Mouse (Mus musculus) embryonic facial prominence, embryonic 12.5 days (tissue): ENCODE measurements around the gene St3gal4. TPM values are rescaled to one million over a fixed set of nuclear protein-coding genes. Genes with fewer than 3 reads are reported as not detected.

Experiments
- ATAC-seq: fragments of 200-750 bp; cut with Nextera tagmentation; 2 replicates; pipeline ENCODE4 v1.8.0; 2017; ENCODE audit not compliant: insufficient number of reproducible peaks, insufficient read depth, low FRiP score, low TSS enrichment
- H3K27ac ChIP-seq: fragments of 300-500 bp; sonication (generic); 2 replicates; pipeline ENCODE4 v1.5.1; 2016; ENCODE audit warnings: mild to moderate bottlenecking
- H3K27me3 ChIP-seq: fragments of 300-500 bp; sonication (generic); 2 replicates; pipeline ENCODE4 v1.6.1; 2016; ENCODE audit warnings: mild to moderate bottlenecking, moderate library complexity
- H3K36me3 ChIP-seq: fragments of 300-500 bp; sonication (generic); 2 replicates; pipeline ENCODE4 v1.6.1; 2016; ENCODE audit warnings: mild to moderate bottlenecking
- H3K4me1 ChIP-seq: fragments of 300-500 bp; sonication (generic); 2 replicates; pipeline ENCODE4 v1.6.1; 2016
- H3K4me2 ChIP-seq: fragments of 300-500 bp; sonication (generic); replicated peaks from 2 replicates; pipeline ENCODE4 v1.6.1; 2016; ENCODE audit warnings: mild to moderate bottlenecking, moderate library complexity
- H3K4me3 ChIP-seq: fragments of 300-500 bp; sonication (generic); 2 replicates; pipeline ENCODE4 v1.5.1; 2016; ENCODE audit warnings: mild to moderate bottlenecking
- H3K9ac ChIP-seq: fragments of 300-500 bp; sonication (generic); 2 replicates; pipeline ENCODE4 v1.6.1; 2016; ENCODE audit warnings: mild to moderate bottlenecking, moderate library complexity
- H3K9me3 ChIP-seq: fragments of 300-500 bp; sonication (generic); 2 replicates; pipeline ENCODE4 v1.6.1; 2016; ENCODE audit warnings: mild to moderate bottlenecking, moderate library complexity
- WGBS: fragments of 180-500 bp; shearing (Covaris S2); methylation state at CpG from one replicate; pipeline ENCODE4 v1.1.7; 2016; 5-methylcytosine and 5-hydroxymethylcytosine counted together
- polyA plus RNA-seq: library from polyadenylated mRNA; unstranded; fragments of >200 nt; fragmentation: Nextera tagmentation; extraction: Ambion mirVana; gene quantifications from 2 replicates; pipeline ENCODE4 v1.2.1, GENCODE M21; 2016

The St3gal4 gene
- polyA plus RNA-seq, 1 experiment from 2014 or later, result 32.4 TPM

GRCm38 (mm10) chr9:35019372-35019771 lies 99.7 kb downstream of the St3gal4 start:
- Histone ChIP-seq H3K36me3 (no peaks in the 10 kb centered on the region), H3K9me3 (no peaks in the 10 kb centered on the region), H3K4me2 (no peak overlapping the region), H3K4me1 (peaks cover 10% of the 10 kb centered on the region), H3K4me3 (no peak overlapping the region), H3K9ac (no peak overlapping the region), H3K27me3 (0 out of 2 replicates have a peak, but pooled peaks cover 4% of the 10 kb centered on the region), H3K27ac (no peak overlapping the region)
- whole genome bisulfite sequencing, result 14% methylated on average over 3 of the region's 3 CpGs
- no peak for ATAC-seq

GRCm38 (mm10) chr9:35018056-35018455 lies 101.0 kb downstream of the St3gal4 start:
- no peak for ATAC-seq
- Histone ChIP-seq H3K4me3 (no peak overlapping the region), H3K27me3 (0 out of 2 replicates have a peak, but pooled peaks cover 4% of the 10 kb centered on the region), H3K4me1 (peaks cover 9% of the 10 kb centered on the region), H3K4me2 (peak overlapping the region; percentile 29; the same call in 1 of the 2 replicates), H3K27ac (no peak overlapping the region), H3K36me3 (no peaks in the 10 kb centered on the region), H3K9me3 (no peaks in the 10 kb centered on the region), H3K9ac (no peak overlapping the region)
- WGBS, result 55% methylated on average over 5 of the region's 5 CpGs

- WGBS, result 37% methylated on average over 13 of the region's 13 CpGs
- Histone ChIP-seq H3K9ac (no peak overlapping the region; the same call in 1 of the 2 replicates), H3K4me1 (peaks cover 9% of the 10 kb centered on the region), H3K27me3 (0 out of 2 replicates have a peak, but pooled peaks cover 4% of the 10 kb centered on the region), H3K36me3 (no peaks in the 10 kb centered on the region), H3K27ac (no peak overlapping the region), H3K4me3 (no peak overlapping the region), H3K9me3 (no peaks in the 10 kb centered on the region), H3K4me2 (peak overlapping the region; percentile 29)
- no peak for ATAC-seq
Measured at GRCm38 (mm10) chr9:35017563-35017962, 101.5 kb downstream of the St3gal4 start.

- WGBS, result 50% methylated on average over 4 of the region's 4 CpGs
- ATAC-seq, result no peak
- no peak overlapping the region for H3K4me3 ChIP-seq
- H3K9ac ChIP-seq, result no peak overlapping the region
- H3K36me3 ChIP-seq, result no peaks in the 10 kb centered on the region
- H3K27me3 ChIP-seq, result 0 out of 2 replicates have a peak, but pooled peaks cover 4% of the 10 kb centered on the region
- no peaks in the 10 kb centered on the region for H3K9me3 ChIP-seq
- H3K4me1 ChIP-seq, result peaks cover 9% of the 10 kb centered on the region
- H3K4me2 ChIP-seq, result no peak overlapping the region
- no peak overlapping the region for H3K27ac ChIP-seq
Measured at GRCm38 (mm10) chr9:35016762-35017161, 102.3 kb downstream of the St3gal4 start.

- Histone ChIP-seq H3K27me3 (no peaks in the 10 kb centered on the region), H3K27ac (no peak overlapping the region), H3K4me1 (peaks cover 8% of the 10 kb centered on the region; the same call in 1 of the 2 replicates), H3K4me2 (no peak overlapping the region), H3K9me3 (no peaks in the 10 kb centered on the region), H3K4me3 (no peak overlapping the region), H3K9ac (no peak overlapping the region), H3K36me3 (no peaks in the 10 kb centered on the region)
- ATAC-seq, result no peak
- 73% methylated on average over 14 of the region's 14 CpGs for WGBS
Measured at GRCm38 (mm10) chr9:35007697-35008341, 111.2 kb downstream of the St3gal4 start.

- no peaks in the 10 kb centered on the region for H3K27me3 ChIP-seq
- WGBS, result 75% methylated on average over 4 of the region's 4 CpGs
- no peak overlapping the region for H3K27ac ChIP-seq
- H3K9ac ChIP-seq, result no peak overlapping the region
- H3K4me3 ChIP-seq, result no peak overlapping the region
- H3K4me1 ChIP-seq, result peaks cover 8% of the 10 kb centered on the region; the same call in 1 of the 2 replicates
- no peaks in the 10 kb centered on the region for H3K9me3 ChIP-seq
- ATAC-seq, result no peak
- H3K4me2 ChIP-seq, result no peak overlapping the region
- no peaks in the 10 kb centered on the region for H3K36me3 ChIP-seq
Measured at GRCm38 (mm10) chr9:35004113-35004512, 115.0 kb downstream of the St3gal4 start.

GRCm38 (mm10) chr9:34997880-34998865 lies 120.9 kb downstream of the St3gal4 start:
- H3K36me3 ChIP-seq, result no peaks in the 10 kb centered on the region
- H3K9ac ChIP-seq, result no peak overlapping the region
- H3K4me3 ChIP-seq, result no peak overlapping the region
- WGBS, result 34% methylated on average over 9 of the region's 9 CpGs
- no peak overlapping the region for H3K4me2 ChIP-seq
- no peak overlapping the region for H3K27ac ChIP-seq
- no peak for ATAC-seq
- no peaks in the 10 kb centered on the region; the same call in 1 of the 2 replicates for H3K27me3 ChIP-seq
- H3K9me3 ChIP-seq, result no peaks in the 10 kb centered on the region
- peaks cover 5% of the 10 kb centered on the region; the same call in 1 of the 2 replicates for H3K4me1 ChIP-seq

Other genes starting within 250 kb of the St3gal4 start
- gene Dcps, start 56.8 kb upstream of the St3gal4 start, polyA plus RNA-seq, result 77.6 and 83.5 TPM in 2 replicates
- 108 and 112 TPM in 2 replicates for gene Srpr, start 80.9 kb upstream of the St3gal4 start, polyA plus RNA-seq
- 11.6 and 13.3 TPM in 2 replicates for gene Tirap, start 81.0 kb upstream of the St3gal4 start, polyA plus RNA-seq
- 49.5 and 52.7 TPM in 2 replicates for gene Foxred1, start 91.8 kb upstream of the St3gal4 start, polyA plus RNA-seq
- 58.5 and 59.1 TPM in 2 replicates for gene Fam118b, start 148.5 kb upstream of the St3gal4 start, polyA plus RNA-seq
- 30.1 and 34.9 TPM in 2 replicates for gene Rpusd4, start 148.6 kb upstream of the St3gal4 start, polyA plus RNA-seq